Mouse (Mus musculus) fat pad, adult 2 months (tissue): Measurements from ENCODE around the gene Btbd35f8.
"Not testable (repeated sequence)": the region's sequence is repeated elsewhere in the genome, so short reads cannot be mapped to it uniquely, and the experiment has no call there.

Source experiments
- DNase-seq: peaks from one replicate; pipeline ENCODE4 v3.0.0-alpha.2; 2011; ENCODE audit warnings: low read depth, low spot score; ENCODE audit errors: extremely low read depth

Btbd35f8 gene

GRCm38 (mm10) chrX:34450224-34450623 is at the start of gene Btbd35f8:
Gene Btbd35f8 (plus strand): TSS chrX:34450524.
- DNase-seq = not testable (repeated sequence)
